Mouse (Mus musculus) kidney, embryonic 16.5 days (tissue): ENCODE results near the gene Ddx59. TPM values are rescaled to one million over a fixed set of nuclear protein-coding genes. Genes with fewer than 3 reads are reported as not detected.

Experiments
- ATAC-seq: fragments of 200-750 bp; cut with Nextera tagmentation; 2 replicates; pipeline ENCODE4 v1.8.0; 2017; ENCODE audit warnings: moderate TSS enrichment; ENCODE audit not compliant: low FRiP score, low TSS enrichment
- H3K27ac ChIP-seq: fragments of 300-500 bp; sonication (generic); 2 replicates; pipeline ENCODE4 v1.5.1; 2014; ENCODE audit warnings: low read length
- H3K27me3 ChIP-seq: fragments of 300-500 bp; sonication (generic); 2 replicates; pipeline ENCODE4 v1.6.1; 2014; ENCODE audit warnings: low read length, control low read depth, mixed read lengths; ENCODE audit not compliant: insufficient read depth
- H3K36me3 ChIP-seq: fragments of 300-500 bp; sonication (generic); 2 replicates; pipeline ENCODE4 v1.6.1; 2014; ENCODE audit warnings: low read length, control low read depth, mixed read lengths; ENCODE audit not compliant: insufficient read depth
- H3K4me1 ChIP-seq: fragments of 300-500 bp; sonication (generic); 2 replicates; pipeline ENCODE4 v1.6.1; 2014; ENCODE audit warnings: low read length, control low read depth, mixed read lengths; ENCODE audit not compliant: insufficient read depth
- H3K4me2 ChIP-seq: fragments of 300-500 bp; sonication (generic); replicated peaks from 2 replicates; pipeline ENCODE4 v1.6.1; 2014; ENCODE audit warnings: low read depth, low read length
- H3K4me3 ChIP-seq: fragments of 300-500 bp; sonication (generic); 2 replicates; pipeline ENCODE4 v1.5.1; 2014; ENCODE audit warnings: mild to moderate bottlenecking, low read length
- H3K9ac ChIP-seq: fragments of 300-500 bp; sonication (generic); replicated peaks from 2 replicates; pipeline ENCODE4 v1.6.1; 2014; ENCODE audit warnings: low read length
- H3K9me3 ChIP-seq: fragments of 300-500 bp; sonication (generic); 2 replicates; pipeline ENCODE4 v1.6.1; 2016; ENCODE audit warnings: low read length, control low read depth
- WGBS: fragments of 180-500 bp; shearing (Covaris S2); extraction: QIAGEN DNeasy Blood & Tissue Kit; methylation state at CpG from one replicate; pipeline ENCODE4 v1.1.7; 2014; 5-methylcytosine and 5-hydroxymethylcytosine counted together
- polyA plus RNA-seq: library from polyadenylated mRNA; unstranded; fragments of >200 nt; fragmentation: Nextera tagmentation; extraction: Ambion mirVana; gene quantifications from 2 replicates; pipeline ENCODE4 v1.2.1, GENCODE M21; 2015

Ddx59 gene
- polyA plus RNA-seq, 1 experiment from 2014 or later, result 17.8 TPM

DNA sequence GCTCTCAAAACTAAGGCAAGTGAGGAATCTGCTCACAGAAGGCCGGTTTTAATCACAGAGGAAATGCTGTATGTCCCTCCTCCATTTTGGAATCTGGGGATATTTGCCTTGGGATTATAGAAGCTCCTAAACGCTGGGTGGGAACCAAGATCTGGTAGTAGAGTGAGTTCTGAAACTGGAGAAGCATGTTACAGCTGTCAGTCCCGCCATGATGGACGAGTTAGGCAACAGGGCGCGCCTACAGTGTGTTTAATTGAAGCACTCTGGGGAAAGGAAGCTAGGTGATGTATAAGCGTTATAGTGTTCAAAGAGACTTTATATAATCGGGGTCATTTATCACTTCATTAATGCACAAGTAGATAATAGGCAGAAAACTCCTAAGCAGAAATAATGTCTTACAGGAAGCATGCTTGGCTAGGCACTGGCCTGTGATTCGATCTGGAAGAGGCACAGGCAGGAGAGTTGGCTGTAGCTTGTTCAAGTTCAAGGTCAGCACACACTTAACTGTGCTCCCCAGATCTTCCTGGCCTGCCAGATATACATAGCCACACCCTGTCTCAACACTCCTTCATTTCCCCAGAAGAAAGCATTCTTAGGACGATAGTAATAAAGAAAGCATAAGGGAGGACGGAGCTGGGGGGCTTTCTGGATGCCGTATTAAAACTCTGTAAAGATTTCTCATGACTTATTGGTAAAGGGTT, 29.6 kb downstream of the Ddx59 start:
- Histone ChIP-seq H3K9ac (no peak overlapping the region), H3K4me2 (no peak overlapping the region), H3K27ac (no peak overlapping the region), H3K4me3 (no peak overlapping the region), H3K4me1 (peaks cover 14% of the 10 kb centered on the region), H3K9me3 (no peaks in the 10 kb centered on the region), H3K27me3 (no peaks in the 10 kb centered on the region), H3K36me3 (peaks cover 2% of the 10 kb centered on the region; the same call in 1 of the 2 replicates)
- ATAC-seq, result 0 out of 2 replicates have a peak, but pooled peaks have one; percentile 29
- 59% methylated on average over 12 of the region's 12 CpGs for WGBS

GRCm38 (mm10) chr1:136446933-136447332, 31.9 kb downstream of the Ddx59 start:
- H3K9ac ChIP-seq, result no peak overlapping the region
- ATAC-seq, result peak; percentile 76
- peaks cover 14% of the 10 kb centered on the region for H3K4me1 ChIP-seq
- 59% methylated on average over 10 of the region's 10 CpGs for WGBS
- H3K9me3 ChIP-seq, result no peaks in the 10 kb centered on the region
- H3K27ac ChIP-seq, result no peak overlapping the region
- no peak overlapping the region for H3K4me3 ChIP-seq
- no peaks in the 10 kb centered on the region for H3K27me3 ChIP-seq
- H3K36me3 ChIP-seq, result no peaks in the 10 kb centered on the region
- no peak overlapping the region for H3K4me2 ChIP-seq

GRCm38 (mm10) chr1:136447338-136447737, 32.3 kb downstream of the Ddx59 start:
- no peak overlapping the region for H3K4me2 ChIP-seq
- no peaks in the 10 kb centered on the region for H3K27me3 ChIP-seq
- no peaks in the 10 kb centered on the region for H3K36me3 ChIP-seq
- no peak overlapping the region for H3K27ac ChIP-seq
- H3K4me1 ChIP-seq, result peaks cover 14% of the 10 kb centered on the region
- WGBS, result 44% methylated on average over 4 of the region's 4 CpGs
- no peak overlapping the region for H3K9ac ChIP-seq
- ATAC-seq, result peak; percentile 62; the same call in 1 of the 2 replicates
- no peak overlapping the region for H3K4me3 ChIP-seq
- H3K9me3 ChIP-seq, result no peaks in the 10 kb centered on the region

DNA sequence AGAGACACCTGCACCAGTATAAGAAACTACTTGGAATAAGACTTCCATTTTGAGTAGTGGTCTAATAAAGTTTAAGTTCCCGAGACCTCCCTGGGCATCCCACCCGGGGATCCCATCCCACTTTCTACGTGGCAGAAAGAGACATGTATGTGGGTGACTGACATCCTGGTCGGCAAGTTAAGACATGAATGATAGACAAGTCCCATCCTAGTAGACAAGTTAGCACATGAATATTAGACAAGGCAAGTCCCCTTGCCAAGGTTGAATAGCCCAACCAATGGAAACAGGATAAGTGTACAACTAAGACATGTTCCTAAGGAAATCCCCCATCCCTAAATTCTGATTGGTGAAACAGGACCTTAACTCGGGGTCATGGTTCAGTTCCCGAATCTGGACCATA, 34.5 kb downstream of the Ddx59 start:
- no peak for ATAC-seq
- H3K27ac ChIP-seq, result no peak overlapping the region

DNA sequence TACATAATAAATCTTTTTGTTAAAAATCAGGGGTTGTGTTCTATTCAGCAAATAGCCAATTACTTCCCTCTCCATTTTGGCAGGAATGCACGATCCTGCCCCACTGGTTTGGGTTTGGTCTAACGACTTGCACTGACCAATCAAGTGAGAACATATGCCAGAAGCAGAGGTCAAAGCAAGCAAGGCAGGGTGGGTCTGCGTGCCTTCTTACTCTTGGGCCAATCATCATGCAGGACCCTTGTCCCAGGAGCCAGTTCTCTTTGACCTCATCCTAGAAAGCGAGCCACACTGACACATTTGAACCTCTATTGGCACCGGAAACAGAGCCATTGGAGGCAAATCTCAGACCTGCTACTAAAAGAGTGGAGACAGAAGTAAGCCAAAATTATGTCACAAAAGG, 35.1 kb downstream of the Ddx59 start:
- no peaks in the 10 kb centered on the region for H3K36me3 ChIP-seq
- no peak overlapping the region for H3K9ac ChIP-seq
- H3K9me3 ChIP-seq, result no peaks in the 10 kb centered on the region
- peaks cover 2% of the 10 kb centered on the region for H3K4me1 ChIP-seq
- H3K4me2 ChIP-seq, result no peak overlapping the region
- H3K4me3 ChIP-seq, result no peak overlapping the region
- 76% methylated on average over 5 of the region's 5 CpGs for WGBS
- no peaks in the 10 kb centered on the region for H3K27me3 ChIP-seq
- no peak overlapping the region for H3K27ac ChIP-seq
- no peak for ATAC-seq

More for the DNA sequence above, 34.5 kb downstream of the Ddx59 start:
- Histone ChIP-seq H3K36me3 (no peaks in the 10 kb centered on the region), H3K27me3 (no peaks in the 10 kb centered on the region), H3K4me2 (no peak overlapping the region), H3K9ac (no peak overlapping the region), H3K4me1 (peaks cover 9% of the 10 kb centered on the region), H3K9me3 (no peaks in the 10 kb centered on the region), H3K4me3 (no peak overlapping the region)
- 89% methylated on average over 6 of the region's 6 CpGs for WGBS

DNA sequence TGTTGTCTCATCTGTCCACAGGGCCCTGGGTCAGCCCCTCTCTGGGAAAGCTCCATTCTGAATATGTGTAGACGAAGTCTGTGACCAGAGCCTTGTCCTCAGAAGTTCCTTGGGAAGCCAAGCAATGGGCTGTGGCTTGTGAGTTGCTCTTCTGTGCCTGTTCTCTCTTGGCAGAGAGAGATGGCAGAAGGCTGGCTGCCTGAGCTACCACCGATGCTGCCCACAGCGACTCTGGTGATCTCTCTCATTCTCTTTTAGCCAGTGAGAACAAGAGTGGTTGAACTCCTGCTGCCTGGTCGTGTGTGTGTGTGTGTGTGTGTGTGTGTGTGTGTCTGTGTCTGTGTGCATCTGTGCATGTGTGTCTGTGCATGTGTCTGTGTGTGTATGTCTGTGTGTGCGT, 37.4 kb downstream of the Ddx59 start:
- no peaks in the 10 kb centered on the region for H3K9me3 ChIP-seq
- H3K9ac ChIP-seq, result no peak overlapping the region
- no peaks in the 10 kb centered on the region for H3K36me3 ChIP-seq
- 77% methylated on average over 5 of the region's 5 CpGs for WGBS
- H3K27ac ChIP-seq, result no peak overlapping the region
- H3K27me3 ChIP-seq, result no peaks in the 10 kb centered on the region
- H3K4me1 ChIP-seq, result no peaks in the 10 kb centered on the region
- no peak overlapping the region for H3K4me3 ChIP-seq
- H3K4me2 ChIP-seq, result no peak overlapping the region
- no peak for ATAC-seq

DNA sequence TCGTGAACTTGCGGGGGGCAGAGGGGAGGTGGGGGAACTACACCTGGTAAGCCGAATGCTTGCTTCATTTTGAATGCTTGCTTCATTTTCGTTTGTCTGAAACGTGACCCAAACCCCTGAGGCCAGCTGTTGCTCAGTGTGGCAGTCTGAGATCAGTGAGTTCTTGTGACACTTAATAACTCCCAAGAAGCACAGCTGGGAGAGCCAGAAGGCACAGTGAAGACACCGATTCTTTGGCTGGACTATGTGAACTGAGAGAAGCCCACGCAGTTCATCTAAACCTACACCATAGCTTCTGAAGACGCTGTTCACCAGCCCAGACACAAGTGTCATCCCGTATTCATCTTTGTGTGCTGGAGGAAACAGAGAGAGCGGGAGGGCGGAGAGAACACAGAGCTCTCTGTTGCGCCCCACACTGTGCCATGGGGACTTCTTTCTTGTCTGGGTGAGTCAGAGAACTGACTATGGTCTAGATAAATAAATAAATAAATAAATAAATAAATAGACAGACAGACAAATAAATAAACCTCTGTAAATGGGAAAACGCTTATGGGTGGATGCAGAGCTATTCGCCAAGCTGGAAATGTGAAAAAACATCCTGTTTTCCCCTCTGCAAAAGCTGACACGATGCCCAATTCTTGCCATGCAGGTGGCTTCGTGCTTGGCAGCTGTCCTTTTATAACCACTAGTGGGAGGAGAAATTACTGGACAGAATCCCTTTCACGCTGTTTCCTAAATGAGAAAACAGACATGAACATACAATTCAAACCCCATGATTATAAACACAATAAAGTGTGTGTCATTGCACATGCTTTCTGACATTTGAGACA, 40.9 kb downstream of the Ddx59 start:
- no peak overlapping the region for H3K4me2 ChIP-seq
- no peaks in the 10 kb centered on the region for H3K4me1 ChIP-seq
- H3K4me3 ChIP-seq, result no peak overlapping the region
- H3K9ac ChIP-seq, result no peak overlapping the region
- no peaks in the 10 kb centered on the region for H3K9me3 ChIP-seq
- no peaks in the 10 kb centered on the region for H3K27me3 ChIP-seq
- WGBS, result 71% methylated on average over 17 of the region's 17 CpGs
- no peaks in the 10 kb centered on the region for H3K36me3 ChIP-seq
- H3K27ac ChIP-seq, result no peak overlapping the region
- no peak for ATAC-seq

- WGBS, result 74% methylated on average over 6 of the region's 6 CpGs
Measured at GRCm38 (mm10) chr1:136456741-136457140, 41.7 kb downstream of the Ddx59 start.

GRCm38 (mm10) chr1:136457403-136457802, 42.3 kb downstream of the Ddx59 start:
- no peaks in the 10 kb centered on the region for H3K36me3 ChIP-seq
- no peak overlapping the region for H3K9ac ChIP-seq
- H3K4me3 ChIP-seq, result no peak overlapping the region
- ATAC-seq, result no peak
- no peaks in the 10 kb centered on the region for H3K9me3 ChIP-seq
- no peaks in the 10 kb centered on the region for H3K27me3 ChIP-seq
- H3K4me1 ChIP-seq, result no peaks in the 10 kb centered on the region
- WGBS, result 62% methylated on average over 4 of the region's 4 CpGs
- H3K4me2 ChIP-seq, result no peak overlapping the region
- no peak overlapping the region for H3K27ac ChIP-seq

More at GRCm38 (mm10) chr1:136456741-136457140, 41.7 kb downstream of the Ddx59 start:
- Histone ChIP-seq H3K4me2 (no peak overlapping the region), H3K4me3 (no peak overlapping the region), H3K4me1 (no peaks in the 10 kb centered on the region), H3K9ac (no peak overlapping the region), H3K27ac (no peak overlapping the region), H3K36me3 (no peaks in the 10 kb centered on the region), H3K9me3 (no peaks in the 10 kb centered on the region), H3K27me3 (no peaks in the 10 kb centered on the region)
- no peak for ATAC-seq
